Mouse (Mus musculus) heart, adult 2 months (tissue): ENCODE measurements around the gene Hist1h3b.

Experiments used
- CTCF ChIP-seq: fragments of 200-600 bp; IDR thresholded peaks from 2 replicates; pipeline ENCODE4 v1.8.1; 2022; ENCODE audit warnings: antibody characterized with exemption, mild to moderate bottlenecking, moderate library complexity
- POLR2A ChIP-seq: fragments of 200-500 bp; IDR thresholded peaks from 2 replicates; pipeline ENCODE4 v1.6.1; 2011; ENCODE audit warnings: mild to moderate bottlenecking, low read depth, low read length, control low read depth; ENCODE audit not compliant: insufficient read depth

- TF ChIP-seq CTCF (no peak), POLR2A (no peak)
Measured at GRCm38 (mm10) chr13:23743215-23743614, 8.9 kb upstream of the Hist1h3b start.
